Mouse (Mus musculus): ENCODE measurements around the gene Pcsk4. TPM values are rescaled to one million over a fixed set of nuclear protein-coding genes. Genes with fewer than 3 reads are reported as not detected.

The Pcsk4 gene
- total RNA-seq, 4 experiments from 2014 or later: 0.67 to 1.1 (median 0.91) TPM

DNA sequence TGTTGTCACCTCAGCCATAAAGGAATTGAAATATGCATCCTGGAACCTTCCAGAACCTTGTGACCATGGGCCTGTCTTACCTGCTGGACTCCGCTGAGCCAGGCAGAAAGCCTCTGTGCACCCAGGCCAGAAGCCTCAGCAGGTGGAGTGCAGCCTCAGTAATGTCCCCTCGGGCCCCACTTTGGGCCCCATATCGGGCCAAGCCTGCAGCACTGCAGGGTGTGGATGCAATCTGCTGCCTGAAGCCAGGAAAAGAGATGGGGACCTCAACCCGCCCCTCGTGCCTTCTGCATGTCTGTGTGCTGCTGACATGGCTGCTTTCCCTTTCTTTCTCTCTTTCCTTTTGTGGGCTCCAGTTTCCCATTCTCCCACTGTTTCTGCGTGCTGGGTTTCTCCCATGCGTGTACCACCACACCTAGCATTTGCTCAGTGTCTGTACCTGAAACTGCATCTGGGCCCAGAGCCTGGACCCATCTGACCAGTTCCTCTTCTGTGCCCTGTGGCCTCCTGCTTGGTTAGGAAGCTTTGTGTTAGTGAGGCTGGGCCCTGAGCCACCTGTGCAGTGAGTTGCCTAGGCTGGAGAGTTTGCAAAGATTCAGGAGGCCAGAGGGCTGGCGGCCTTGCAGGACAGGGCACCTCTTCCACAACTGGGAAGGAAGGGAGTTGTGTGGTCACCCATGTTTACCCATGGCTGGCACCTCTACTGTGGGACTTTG lies 57.3 kb downstream of the Pcsk4 start:
- DNase-seq (ENCODE audit: low spot score in 2 of 2): no peak

Small RNA genes lying within 50 kb of the gene (microRNA-seq; reads per million reads assigned to microRNA genes)
- not detected for gene Mir6911

Other genes starting within 250 kb of the Pcsk4 start
- 1 to 10 TPM; 4.8 to 5.7 (median 5.3) TPM for gene Sbno2, start 223.9 kb downstream of the Pcsk4 start, total RNA-seq (2022)
- 100 to 1,000 TPM; 157 to 173 (median 162) TPM for gene Stk11, start 213.7 kb downstream of the Pcsk4 start, total RNA-seq (2022)
- 100 to 1,000 TPM; 525 to 571 (median 544) TPM for gene Atp5d, start 190.9 kb downstream of the Pcsk4 start, total RNA-seq (2022)
- 1 to 10 TPM; 1.9 to 4.0 (median 2.9) TPM for gene Cbarp, start 188.7 kb downstream of the Pcsk4 start, total RNA-seq (2022)
- 10 to 100 TPM; 20.8 to 36.0 (median 29.5) TPM for gene Midn, start 181.2 kb downstream of the Pcsk4 start, total RNA-seq (2022)
- 10 to 100 TPM; 23.4 to 49.1 (median 31.4) TPM for gene Cirbp, start 163.5 kb downstream of the Pcsk4 start, total RNA-seq (2022)
- gene 1600002K03Rik, start 156.6 kb downstream of the Pcsk4 start, total RNA-seq (2022): 1 to 10 TPM; 4.3 to 7.8 (median 6.9) TPM
- gene Efna2, start 150.0 kb downstream of the Pcsk4 start, total RNA-seq (2022): under 1 TPM; 0.19 to 0.48 (median 0.36) TPM
- gene Mum1, start 103.1 kb downstream of the Pcsk4 start, total RNA-seq (2022): 10 to 100 TPM; 12.7 to 16.9 (median 15.2) TPM
- 100 to 1,000 TPM; 576 to 623 (median 605) TPM for gene Ndufs7, start 80.4 kb downstream of the Pcsk4 start, total RNA-seq (2022)
- gene Gamt, start 68.5 kb downstream of the Pcsk4 start, total RNA-seq (2022): 10 to 100 TPM; 19.5 to 33.6 (median 33.4) TPM
- 10 to 100 TPM; 31.8 to 38.5 (median 34.6) TPM for gene Dazap1, start 68.0 kb downstream of the Pcsk4 start, total RNA-seq (2022)
- gene Rps15, start 37.0 kb downstream of the Pcsk4 start, total RNA-seq (2022): 100 to 1,000 TPM; 626 to 776 (median 688) TPM
- under 1 TPM; 0.24 to 0.54 (median 0.31) TPM for gene Apc2, start 33.5 kb downstream of the Pcsk4 start, total RNA-seq (2022)
- 1 to 10 TPM; 5.4 to 8.9 (median 6.6) TPM for gene 2310011J03Rik, start 9.0 kb downstream of the Pcsk4 start, total RNA-seq (2022)
- 1 to 10 TPM; 2.6 to 4.0 (median 3.2) TPM for gene Reep6, start 455 bp upstream of the Pcsk4 start, total RNA-seq (2022)
- 10 to 100 TPM; 22.6 to 30.4 (median 26.9) TPM for gene Adamtsl5, start 18.9 kb upstream of the Pcsk4 start, total RNA-seq (2022)
- gene Plk5, start 27.0 kb upstream of the Pcsk4 start, total RNA-seq (2022): under 1 TPM in 2 of 4 experiments, not detected in 2; 0.27 to 0.36 TPM
- 1 to 10 TPM; 4.2 to 6.3 (median 4.7) TPM for gene Mex3d, start 58.2 kb upstream of the Pcsk4 start, total RNA-seq (2022)
- 100 to 1,000 TPM; 120 to 138 (median 131) TPM for gene Mbd3, start 70.1 kb upstream of the Pcsk4 start, total RNA-seq (2022)
- 100 to 1,000 TPM; 691 to 868 (median 797) TPM for gene Uqcr11, start 77.3 kb upstream of the Pcsk4 start, total RNA-seq (2022)
- 10 to 100 TPM in 3 of 4 experiments, 1 to 10 TPM in 1; 9.9 to 13.1 (median 10.8) TPM for gene Tcf3, start 104.1 kb upstream of the Pcsk4 start, total RNA-seq (2022)
- not detected for gene Onecut3, start 165.3 kb upstream of the Pcsk4 start, total RNA-seq (2022)
- not detected for gene Atp8b3, start 209.6 kb upstream of the Pcsk4 start, total RNA-seq (2022)
- 10 to 100 TPM in 2 of 4 experiments, 1 to 10 TPM in 2; 8.5 to 11.1 (median 10.1) TPM for gene Rexo1, start 232.1 kb upstream of the Pcsk4 start, total RNA-seq (2022)
- gene Klf16, start 247.8 kb upstream of the Pcsk4 start, total RNA-seq (2022): 1 to 10 TPM; 1.1 to 2.0 (median 1.3) TPM